Mouse (Mus musculus) midbrain, embryonic 14.5 days (tissue): ENCODE measurements around the gene Fyn. TPM values are rescaled to one million over a fixed set of nuclear protein-coding genes. Genes with fewer than 3 reads are reported as not detected.

Experiments used
- ATAC-seq: fragments of 200-750 bp; cut with Nextera tagmentation; 2 replicates; pipeline ENCODE4 v1.8.0; 2017; ENCODE audit warnings: moderate number of reproducible peaks, moderate library complexity; ENCODE audit not compliant: low FRiP score, low TSS enrichment
- DNase-seq: peaks from one replicate; pipeline ENCODE4 v3.0.0-alpha.2; 2015
- H3K27ac ChIP-seq: fragments of 300-500 bp; sonication (generic); replicated peaks from 2 replicates; pipeline ENCODE4 v1.5.1; 2014; ENCODE audit warnings: mild to moderate bottlenecking, low read depth, low read length, moderate library complexity
- H3K27me3 ChIP-seq: fragments of 300-500 bp; sonication (generic); 2 replicates; pipeline ENCODE4 v1.6.1; 2014; ENCODE audit warnings: low read length, control low read depth, mixed read lengths; ENCODE audit not compliant: control insufficient read depth, insufficient read depth
- H3K36me3 ChIP-seq: fragments of 300-500 bp; sonication (generic); 2 replicates; pipeline ENCODE4 v1.6.1; 2014; ENCODE audit warnings: low read length, control low read depth; ENCODE audit not compliant: control insufficient read depth, insufficient read depth
- H3K4me1 ChIP-seq: fragments of 300-500 bp; sonication (generic); 2 replicates; pipeline ENCODE4 v1.6.1; 2014; ENCODE audit warnings: mild to moderate bottlenecking, antibody characterized with exemption, low read length, control low read depth; ENCODE audit not compliant: control insufficient read depth, insufficient read depth
- H3K4me2 ChIP-seq: fragments of 300-500 bp; sonication (generic); 2 replicates; pipeline ENCODE4 v1.6.1; 2014; ENCODE audit warnings: mild to moderate bottlenecking, low read length, moderate library complexity
- H3K4me3 ChIP-seq: fragments of 300-500 bp; sonication (generic); replicated peaks from 2 replicates; pipeline ENCODE4 v1.5.1; 2014; ENCODE audit warnings: low read depth, low read length
- H3K9ac ChIP-seq: fragments of 300-500 bp; sonication (generic); replicated peaks from 2 replicates; pipeline ENCODE4 v1.6.1; 2014; ENCODE audit warnings: mild to moderate bottlenecking, low read length, moderate library complexity
- H3K9me3 ChIP-seq: fragments of 300-500 bp; sonication (generic); 2 replicates; pipeline ENCODE4 v1.6.1; 2016; ENCODE audit warnings: low read length, control low read depth, mixed read lengths; ENCODE audit not compliant: control insufficient read depth
- WGBS: fragments of 180-500 bp; shearing (Covaris S2); extraction: QIAGEN DNeasy Blood & Tissue Kit; methylation state at CpG from one replicate; pipeline ENCODE4 v1.1.7; 2014; 5-methylcytosine and 5-hydroxymethylcytosine counted together
- polyA plus RNA-seq: library from polyadenylated mRNA; unstranded; fragments of >200 nt; fragmentation: Nextera tagmentation; extraction: Ambion mirVana; gene quantifications from 2 replicates; pipeline ENCODE4 v1.2.1, GENCODE M21; 2014

The Fyn gene
- polyA plus RNA-seq, 1 experiment from 2014 or later: 90.8 TPM

- 89% methylated on average over 3 of the region's 3 CpGs for WGBS
- Histone ChIP-seq H3K9me3 (no peaks in the 10 kb centered on the region), H3K4me3 (no peak overlapping the region), H3K4me1 (peaks cover 27% of the 10 kb centered on the region), H3K36me3 (peaks cover 3% of the 10 kb centered on the region; the same call in 1 of the 2 replicates), H3K9ac (no peak overlapping the region), H3K27me3 (no peaks in the 10 kb centered on the region), H3K27ac (no peak overlapping the region), H3K4me2 (no peak overlapping the region)
- no peak for ATAC-seq
- no peak for DNase-seq
Observed at GRCm38 (mm10) chr10:39424643-39425042, 56.0 kb downstream of the Fyn start.

DNA sequence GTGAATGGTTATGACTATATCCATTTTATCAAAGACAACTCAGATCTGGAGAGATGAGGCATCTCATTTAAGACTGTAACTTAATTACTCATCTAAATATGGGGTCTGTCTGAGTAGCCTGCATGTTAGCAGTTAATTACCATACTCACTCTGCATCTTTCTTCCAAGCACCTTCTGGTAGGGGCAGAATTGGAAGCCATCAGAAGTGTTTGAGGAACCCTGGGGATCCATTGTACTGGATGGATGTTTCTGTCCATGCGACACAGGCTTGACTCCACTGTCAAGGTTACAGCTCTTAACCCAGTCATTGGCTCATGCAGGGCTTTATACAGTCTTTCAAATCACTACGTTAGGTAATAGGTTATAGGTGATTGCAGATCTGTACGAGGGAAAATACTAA lies 57.4 kb downstream of the Fyn start:
- Histone ChIP-seq H3K27ac (no peak overlapping the region), H3K9ac (no peak overlapping the region), H3K4me2 (no peak overlapping the region), H3K4me1 (peaks cover 26% of the 10 kb centered on the region), H3K27me3 (no peaks in the 10 kb centered on the region), H3K36me3 (peaks cover 3% of the 10 kb centered on the region; the same call in 1 of the 2 replicates), H3K4me3 (no peak overlapping the region), H3K9me3 (no peaks in the 10 kb centered on the region)
- ATAC-seq (no peak), DNase-seq (no peak)
- WGBS: 83% methylated on average over 3 of the region's 3 CpGs

- Histone ChIP-seq H3K9ac (no peak overlapping the region), H3K9me3 (no peaks in the 10 kb centered on the region), H3K4me1 (peaks cover 22% of the 10 kb centered on the region), H3K36me3 (peaks cover 3% of the 10 kb centered on the region; the same call in 1 of the 2 replicates), H3K27ac (peak overlapping the region; percentile 26), H3K4me3 (no peak overlapping the region), H3K27me3 (no peaks in the 10 kb centered on the region), H3K4me2 (no peak overlapping the region)
- ATAC-seq (peak; percentile 80; the same call in 1 of the 2 replicates), DNase-seq (peak; percentile 56)
- WGBS: 33% methylated on average over 5 of the region's 5 CpGs
Observed at GRCm38 (mm10) chr10:39426833-39427490, 58.3 kb downstream of the Fyn start.

DNA sequence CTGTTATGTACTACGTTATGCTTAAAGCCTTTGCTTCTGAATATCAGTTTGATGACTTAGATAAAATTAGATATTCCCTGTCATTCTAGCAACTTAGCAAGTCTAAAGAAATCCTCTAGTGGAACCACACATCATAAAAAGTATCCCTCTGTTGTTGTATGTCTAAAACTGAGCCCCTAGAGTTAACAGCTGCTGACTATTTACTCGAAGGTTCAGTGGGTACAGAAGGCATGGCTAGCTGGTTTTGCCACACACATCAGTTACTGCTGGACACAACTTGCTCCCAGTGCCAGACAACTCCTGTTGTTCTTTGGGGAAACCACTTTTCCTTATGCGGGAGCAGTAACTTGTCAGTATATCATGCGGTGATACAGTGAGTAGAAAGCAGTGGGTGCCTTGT lies 61.0 kb downstream of the Fyn start:
- no peaks in the 10 kb centered on the region for H3K27me3 ChIP-seq
- peaks cover 3% of the 10 kb centered on the region; the same call in 1 of the 2 replicates for H3K36me3 ChIP-seq
- ATAC-seq (no peak), DNase-seq (no peak)
- no peaks in the 10 kb centered on the region for H3K9me3 ChIP-seq
- no peak overlapping the region for H3K4me3 ChIP-seq
- H3K4me1 ChIP-seq: peaks cover 32% of the 10 kb centered on the region
- H3K9ac ChIP-seq: no peak overlapping the region
- no peak overlapping the region for H3K4me2 ChIP-seq
- 92% methylated on average over 4 of the region's 4 CpGs for WGBS
- H3K27ac ChIP-seq: no peak overlapping the region

DNA sequence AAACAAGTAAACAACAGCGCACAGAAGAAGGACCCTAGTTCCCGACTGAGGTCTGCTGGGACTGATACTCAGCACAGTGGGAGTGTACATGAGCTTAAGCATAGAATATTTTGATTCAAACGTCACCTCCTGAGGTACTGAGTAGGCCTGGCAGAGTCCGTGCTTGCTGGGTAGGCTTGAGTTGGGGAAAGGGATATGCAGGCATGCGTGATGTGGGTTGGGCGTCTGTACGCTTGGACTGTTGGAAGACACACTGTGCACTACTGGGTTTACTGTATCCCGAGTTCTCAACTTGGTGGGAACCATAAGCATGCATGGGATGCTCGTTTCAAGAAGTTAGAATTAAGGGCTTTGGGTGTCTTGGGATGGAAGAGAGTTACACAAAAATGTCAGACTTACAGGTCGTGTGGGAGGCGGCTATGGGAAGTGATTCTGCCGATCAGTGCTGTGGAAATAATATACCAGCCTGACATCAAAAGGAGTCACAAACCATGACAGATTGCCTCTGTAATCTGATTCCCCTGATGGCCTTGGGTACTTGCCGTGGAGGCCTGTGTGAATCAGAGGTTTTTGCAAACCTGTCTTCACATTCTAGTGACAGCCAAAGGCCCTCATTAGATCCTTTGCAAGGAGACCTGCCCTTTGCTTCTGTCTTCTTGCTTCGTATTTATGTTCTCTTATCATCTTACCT lies 61.6 kb downstream of the Fyn start:
- Histone ChIP-seq H3K9ac (no peak overlapping the region), H3K4me2 (no peak overlapping the region), H3K27ac (no peak overlapping the region), H3K27me3 (no peaks in the 10 kb centered on the region), H3K4me1 (peaks cover 32% of the 10 kb centered on the region), H3K36me3 (peaks cover 3% of the 10 kb centered on the region; the same call in 1 of the 2 replicates), H3K9me3 (no peaks in the 10 kb centered on the region), H3K4me3 (no peak overlapping the region)
- WGBS: 48% methylated on average over 14 of the region's 14 CpGs
- peak; percentile 51 for DNase-seq
- no peak for ATAC-seq

DNA sequence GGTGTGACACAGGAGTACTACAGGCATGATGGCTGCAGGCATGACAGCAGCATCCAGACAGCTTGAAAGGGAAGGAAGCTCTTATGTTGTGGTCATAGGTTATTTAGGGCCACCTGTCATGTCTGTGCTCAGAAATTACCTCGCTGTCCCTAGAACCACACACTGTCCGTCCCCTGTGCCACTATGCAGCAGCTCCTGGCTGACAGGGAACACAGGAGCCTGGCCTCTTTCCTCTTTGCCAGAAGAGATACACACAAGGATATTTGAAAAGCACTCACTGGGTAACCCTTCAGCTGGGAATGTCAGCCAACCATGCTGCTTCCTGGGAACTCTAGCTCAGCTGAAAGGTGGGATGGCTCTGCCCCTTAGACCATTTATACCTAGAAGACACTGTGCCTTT lies 62.6 kb downstream of the Fyn start:
- Histone ChIP-seq H3K27me3 (no peaks in the 10 kb centered on the region), H3K9me3 (no peaks in the 10 kb centered on the region), H3K36me3 (no peaks in the 10 kb centered on the region), H3K4me3 (no peak overlapping the region), H3K9ac (no peak overlapping the region), H3K27ac (no peak overlapping the region), H3K4me1 (peaks cover 32% of the 10 kb centered on the region), H3K4me2 (no peak overlapping the region)
- no peak for DNase-seq
- ATAC-seq: no peak
- 76% methylated on average over 2 of the region's 2 CpGs for WGBS

DNA sequence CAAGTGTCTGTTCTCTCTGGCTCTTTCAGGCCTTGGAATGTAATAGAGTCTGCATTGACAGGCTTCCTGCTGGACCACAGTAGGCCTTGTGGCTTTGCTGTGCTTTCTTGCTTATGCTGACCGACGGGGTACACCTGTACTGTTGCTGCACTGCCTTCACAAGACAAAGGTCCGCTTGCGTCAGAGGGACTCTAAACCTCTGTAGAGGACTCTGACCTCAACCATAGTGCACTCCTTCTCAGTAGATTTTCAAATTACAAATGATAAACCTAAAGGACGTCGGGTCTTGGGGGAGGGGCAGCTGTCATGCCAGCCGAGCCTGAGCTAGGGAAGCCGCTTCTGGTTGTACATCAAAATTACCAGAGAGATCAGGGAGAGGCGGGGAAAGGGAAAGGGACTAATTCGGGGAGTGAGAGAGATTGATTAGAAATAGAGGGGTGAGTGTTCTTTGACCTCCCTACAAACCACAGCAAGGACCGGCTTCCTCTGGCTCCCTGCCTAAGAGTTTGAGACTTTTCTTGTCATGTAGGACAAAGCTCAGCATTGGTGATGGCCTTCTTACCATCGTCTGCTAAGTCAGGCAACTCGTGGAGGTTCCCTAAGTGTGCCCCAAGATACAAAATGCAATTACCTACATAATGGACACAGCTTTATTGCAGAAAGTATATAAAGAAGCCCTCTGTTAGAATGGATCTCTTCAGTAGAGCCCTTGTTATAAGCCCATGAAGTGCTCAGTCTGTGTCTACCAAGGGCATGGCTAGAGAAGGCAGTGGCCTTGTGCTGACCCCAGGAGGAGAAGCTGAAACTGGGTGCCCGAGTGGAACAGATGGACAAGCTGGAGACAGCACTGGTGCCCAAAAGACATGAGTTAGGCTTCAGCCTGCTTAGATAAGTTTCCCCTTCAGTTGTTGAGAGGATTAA lies 64.3 kb downstream of the Fyn start:
- Histone ChIP-seq H3K9me3 (no peaks in the 10 kb centered on the region), H3K4me2 (no peak overlapping the region), H3K9ac (no peak overlapping the region), H3K27ac (no peak overlapping the region), H3K27me3 (no peaks in the 10 kb centered on the region), H3K4me3 (no peak overlapping the region), H3K36me3 (no peaks in the 10 kb centered on the region), H3K4me1 (peaks cover 28% of the 10 kb centered on the region)
- 81% methylated on average over 14 of the region's 14 CpGs for WGBS
- DNase-seq: no peak
- no peak for ATAC-seq

- no peaks in the 10 kb centered on the region for H3K9me3 ChIP-seq
- H3K4me3 ChIP-seq: no peak overlapping the region
- WGBS: 91% methylated on average over 7 of the region's 7 CpGs
Observed at GRCm38 (mm10) chr10:39433893-39434292, 65.2 kb downstream of the Fyn start.

More at GRCm38 (mm10) chr10:39433893-39434292, 65.2 kb downstream of the Fyn start:
- Histone ChIP-seq H3K27ac (no peak overlapping the region), H3K36me3 (no peaks in the 10 kb centered on the region), H3K9ac (no peak overlapping the region), H3K4me1 (peaks cover 34% of the 10 kb centered on the region), H3K4me2 (no peak overlapping the region), H3K27me3 (no peaks in the 10 kb centered on the region)
- no peak for DNase-seq
- ATAC-seq: no peak
